Mouse (Mus musculus) heart, embryonic 12.5 days (tissue): Measurements from ENCODE around the gene Gm1979. TPM values are rescaled to one million over a fixed set of nuclear protein-coding genes. Genes with fewer than 3 reads are reported as not detected.
"Not testable (repeated sequence)": the region's sequence is repeated elsewhere in the genome, so short reads cannot be mapped to it uniquely, and the experiment has no call there.

Experiments
- ATAC-seq: fragments of 200-750 bp; cut with Nextera tagmentation; 2 replicates; pipeline ENCODE4 v1.8.0; 2017; ENCODE audit warnings: moderate TSS enrichment, moderate library complexity; ENCODE audit not compliant: insufficient number of reproducible peaks, low FRiP score
- H3K27ac ChIP-seq: fragments of 300-500 bp; sonication (generic); 2 replicates; pipeline ENCODE4 v1.5.1; 2016; ENCODE audit warnings: mild to moderate bottlenecking, moderate library complexity; ENCODE audit not compliant: poor library complexity, severe bottlenecking
- H3K27me3 ChIP-seq: fragments of 300-500 bp; sonication (generic); replicated peaks from 2 replicates; pipeline ENCODE4 v1.6.1; 2016; ENCODE audit warnings: mild to moderate bottlenecking, moderate library complexity
- H3K36me3 ChIP-seq: fragments of 300-500 bp; sonication (generic); 2 replicates; pipeline ENCODE4 v1.6.1; 2016; ENCODE audit warnings: mild to moderate bottlenecking, moderate library complexity
- H3K4me1 ChIP-seq: fragments of 300-500 bp; sonication (generic); replicated peaks from 2 replicates; pipeline ENCODE4 v1.6.1; 2016; ENCODE audit warnings: mild to moderate bottlenecking
- H3K4me2 ChIP-seq: fragments of 300-500 bp; sonication (generic); 2 replicates; pipeline ENCODE4 v1.6.1; 2016; ENCODE audit warnings: mild to moderate bottlenecking, moderate library complexity
- H3K4me3 ChIP-seq: fragments of 300-500 bp; sonication (generic); 2 replicates; pipeline ENCODE4 v1.5.1; 2016; ENCODE audit warnings: mild to moderate bottlenecking
- H3K9ac ChIP-seq: fragments of 300-500 bp; sonication (generic); 2 replicates; pipeline ENCODE4 v1.6.1; 2016; ENCODE audit warnings: mild to moderate bottlenecking, moderate library complexity
- H3K9me3 ChIP-seq: fragments of 300-500 bp; sonication (generic); replicated peaks from 2 replicates; pipeline ENCODE4 v1.6.1; 2016; ENCODE audit warnings: mild to moderate bottlenecking, moderate library complexity
- WGBS: fragments of 180-500 bp; shearing (Covaris S2); methylation state at CpG from one replicate; pipeline ENCODE4 v1.1.7; 2016; 5-methylcytosine and 5-hydroxymethylcytosine counted together
- polyA plus RNA-seq: library from polyadenylated mRNA; unstranded; fragments of >200 nt; fragmentation: Nextera tagmentation; extraction: Ambion mirVana; gene quantifications from 2 replicates; pipeline ENCODE4 v1.2.1, GENCODE M21; 2016

The Gm1979 gene
- polyA plus RNA-seq: 0.54 TPM in 1 of 2 replicates, not detected in the other

DNA sequence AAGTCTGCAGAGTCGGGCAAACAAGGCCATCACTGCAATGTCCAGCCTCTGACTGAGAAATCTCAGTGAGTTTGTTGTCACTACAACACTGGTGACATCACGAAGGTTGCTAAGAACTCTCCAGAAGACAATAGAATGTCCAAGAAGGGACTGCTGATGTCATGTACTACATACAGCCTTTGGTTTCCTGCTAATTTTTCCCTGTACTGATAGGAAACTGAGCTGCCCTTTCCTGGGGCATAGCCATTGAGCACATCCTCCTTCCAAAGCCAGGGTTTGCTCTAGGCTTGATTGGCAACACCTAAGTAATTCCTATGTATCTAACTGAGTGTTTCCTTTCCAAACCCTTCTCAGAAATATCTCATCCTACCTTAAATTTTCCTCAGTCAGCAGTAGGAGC is at the start of gene Gm1979:
Gm1979 (minus strand) TSS at position 101 of the 400 bp plus-strand sequence.
- ATAC-seq, H3K4me2 ChIP-seq, H3K36me3 ChIP-seq: not testable (repeated sequence)

DNA sequence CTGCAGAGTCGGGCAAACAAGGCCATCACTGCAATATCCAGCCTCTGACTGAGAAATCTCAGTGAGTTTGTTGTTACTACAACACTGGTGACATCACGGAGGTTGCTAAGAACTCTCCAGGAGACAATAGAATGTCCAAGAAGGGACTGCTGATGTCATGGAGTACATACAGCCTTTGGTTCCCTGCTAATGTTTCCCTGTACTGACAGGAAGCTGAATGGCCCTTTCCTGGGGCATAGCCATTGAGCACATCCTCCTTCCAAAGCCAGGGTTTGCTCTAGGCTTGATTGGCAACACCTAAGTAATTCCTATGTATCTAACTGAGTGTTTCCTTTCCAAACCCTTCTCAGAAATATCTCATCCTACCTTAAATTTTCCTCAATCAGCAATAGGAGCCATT is 34.9 kb upstream of the Gm1979 start, which contains the start of gene Speer4a:
Speer4a (minus strand) TSS at position 101 of the 400 bp plus-strand sequence.
- not testable (repeated sequence) for H3K9me3 ChIP-seq, H3K4me3 ChIP-seq, H3K4me1 ChIP-seq, H3K27ac ChIP-seq, H3K9ac ChIP-seq, H3K36me3 ChIP-seq, ATAC-seq, H3K27me3 ChIP-seq, H3K4me2 ChIP-seq
- 72% methylated on average over 2 of the region's 2 CpGs for WGBS

More for the DNA sequence above, at the start of gene Gm1979:
- WGBS: 71% methylated on average over 1 of the region's 2 CpGs
- peaks cover 14% of the 10 kb centered on the region for H3K27me3 ChIP-seq
- not testable (repeated sequence) for H3K9me3 ChIP-seq, H3K9ac ChIP-seq, H3K27ac ChIP-seq, H3K4me1 ChIP-seq, H3K4me3 ChIP-seq

DNA sequence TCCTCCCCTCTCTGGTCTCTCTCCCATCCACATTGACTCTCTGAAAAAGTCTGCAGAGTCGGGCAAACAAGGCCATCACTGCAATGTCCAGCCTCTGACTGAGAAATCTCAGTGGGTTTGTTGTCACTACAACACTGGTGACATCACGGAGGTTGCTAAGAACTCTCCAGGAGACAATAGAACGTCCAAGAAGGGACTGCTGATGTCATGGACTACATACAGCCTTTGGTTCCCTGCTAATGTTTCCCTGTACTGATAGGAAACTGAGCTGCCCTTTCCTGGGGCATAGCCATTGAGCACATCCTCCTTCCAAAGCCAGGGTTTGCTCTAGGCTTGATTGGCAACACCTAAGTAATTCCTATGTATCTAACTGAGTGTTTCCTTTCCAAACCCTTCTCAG is 18.2 kb upstream of the Gm1979 start, which contains the start of gene Gm5862:
Gm5862 (minus strand) TSS at position 101 of the 400 bp plus-strand sequence.
- not testable (repeated sequence) for H3K4me1 ChIP-seq, H3K27ac ChIP-seq, H3K36me3 ChIP-seq, H3K27me3 ChIP-seq, ATAC-seq, H3K4me3 ChIP-seq, H3K4me2 ChIP-seq, H3K9ac ChIP-seq, H3K9me3 ChIP-seq
- no CpG with 5 or more reads among the region's 3 CpGs for WGBS

DNA sequence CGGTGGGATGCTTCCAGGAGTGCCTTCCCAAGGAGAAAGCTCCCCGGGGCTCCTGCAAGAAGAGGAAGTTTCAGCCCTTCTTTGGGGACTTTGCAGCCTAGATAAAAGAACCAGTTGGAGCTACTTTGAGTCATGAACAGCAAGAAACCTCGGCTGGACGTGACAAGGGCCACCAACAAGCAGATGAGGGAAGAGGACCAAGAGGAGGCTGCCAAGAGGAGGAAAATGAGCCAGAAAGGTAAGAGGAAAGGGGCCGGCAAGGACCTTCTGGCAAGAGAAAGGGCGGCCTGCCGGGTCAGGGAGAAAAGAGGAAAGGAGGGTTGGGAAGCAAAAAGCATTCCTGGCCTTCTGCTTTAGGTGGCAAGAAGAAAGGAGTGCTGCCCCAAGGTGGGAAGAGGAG is 3.1 kb upstream of the Gm1979 start:
- not testable (repeated sequence) for H3K9ac ChIP-seq, H3K9me3 ChIP-seq, H3K36me3 ChIP-seq, H3K4me1 ChIP-seq, H3K4me3 ChIP-seq, H3K27ac ChIP-seq
- peak; percentile 39; the same call in 1 of the 2 replicates for ATAC-seq
- H3K4me2 ChIP-seq: peak overlapping the region; percentile 63; the same call in 1 of the 2 replicates
- H3K27me3 ChIP-seq: peaks cover 14% of the 10 kb centered on the region
- 62% methylated on average over 7 of the region's 7 CpGs for WGBS

DNA sequence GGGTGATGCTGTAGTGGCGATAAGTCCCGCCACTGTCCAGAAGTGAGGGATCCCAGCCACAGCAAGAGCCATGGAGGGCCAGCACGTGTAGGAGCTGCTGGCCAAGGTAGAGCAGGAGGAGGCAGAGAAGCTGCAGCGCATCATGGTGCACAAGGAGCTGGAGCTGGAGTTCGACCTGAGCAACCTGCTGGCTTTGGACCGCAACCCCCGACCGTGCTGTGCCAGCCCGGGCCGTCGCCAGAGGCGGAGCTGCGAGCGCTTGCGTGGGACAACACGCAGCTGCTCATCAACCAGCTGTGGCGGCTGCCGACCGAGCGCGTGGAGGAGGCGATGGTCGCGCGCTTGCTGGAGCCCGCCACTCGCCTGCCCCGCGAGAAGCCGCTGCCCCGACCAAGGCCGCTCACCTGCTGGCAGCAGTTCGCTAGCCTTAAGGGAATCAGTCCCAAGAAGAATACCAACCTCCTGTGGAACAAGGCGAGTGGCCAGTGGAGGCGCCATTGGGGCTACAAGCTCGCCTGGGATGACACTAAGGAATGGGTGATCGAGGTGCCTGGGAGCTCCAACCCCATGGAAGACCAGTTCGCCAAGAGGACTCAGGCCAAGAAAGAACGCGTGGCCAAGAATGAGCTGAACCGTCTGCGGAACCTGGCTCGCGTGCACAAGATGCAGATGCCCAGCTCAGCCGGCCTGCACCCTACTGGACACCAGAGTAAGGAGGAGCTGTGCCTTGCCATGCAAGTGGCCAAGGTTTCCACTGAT is 2.5 kb upstream of the Gm1979 start:
- not testable (repeated sequence) for H3K27ac ChIP-seq, H3K4me1 ChIP-seq, H3K9ac ChIP-seq, H3K9me3 ChIP-seq, H3K36me3 ChIP-seq
- Histone ChIP-seq H3K4me3 (peak overlapping the region; percentile 32), H3K27me3 (peaks cover 14% of the 10 kb centered on the region), H3K4me2 (peak overlapping the region; percentile 63)
- ATAC-seq: peak; percentile 79
- WGBS: 16% methylated on average over 45 of the region's 45 CpGs

DNA sequence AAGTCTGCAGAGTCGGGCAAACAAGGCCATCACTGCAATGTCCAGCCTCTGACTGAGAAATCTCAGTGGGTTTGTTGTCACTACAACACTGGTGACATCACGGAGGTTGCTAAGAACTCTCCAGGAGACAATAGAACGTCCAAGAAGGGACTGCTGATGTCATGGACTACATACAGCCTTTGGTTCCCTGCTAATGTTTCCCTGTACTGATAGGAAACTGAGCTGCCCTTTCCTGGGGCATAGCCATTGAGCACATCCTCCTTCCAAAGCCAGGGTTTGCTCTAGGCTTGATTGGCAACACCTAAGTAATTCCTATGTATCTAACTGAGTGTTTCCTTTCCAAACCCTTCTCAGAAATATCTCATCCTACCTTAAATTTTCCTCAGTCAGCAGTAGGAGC is 16.0 kb downstream of the Gm1979 start, which contains the start of gene Gm21698:
Gm21698 (minus strand) TSS at position 101 of the 400 bp plus-strand sequence.
- not testable (repeated sequence) for H3K9me3 ChIP-seq, H3K36me3 ChIP-seq
- WGBS: no CpG with 5 or more reads among the region's 3 CpGs

DNA sequence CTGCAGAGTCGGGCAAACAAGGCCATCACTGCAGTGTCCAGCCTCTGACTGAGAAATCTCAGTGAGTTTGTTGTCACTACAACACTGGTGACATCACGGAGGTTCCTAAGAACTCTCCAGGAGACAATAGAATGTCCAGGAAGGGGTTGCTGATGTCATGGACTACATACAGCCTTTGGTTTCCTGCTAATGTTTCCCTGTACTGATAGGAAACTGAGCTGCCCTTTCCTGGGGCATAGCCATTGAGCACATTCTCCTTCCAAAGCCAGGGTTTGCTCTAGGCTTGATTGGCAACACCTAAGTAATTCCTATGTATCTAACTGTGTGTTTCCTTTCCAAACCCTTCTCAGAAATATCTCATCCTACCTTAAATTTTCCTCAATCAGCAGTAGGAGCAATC is 32.0 kb downstream of the Gm1979 start, which contains the start of gene Gm21680:
Gm21680 (minus strand) TSS at position 101 of the 400 bp plus-strand sequence.
- not testable (repeated sequence) for H3K9ac ChIP-seq, H3K36me3 ChIP-seq, H3K9me3 ChIP-seq, H3K4me3 ChIP-seq, ATAC-seq, H3K4me2 ChIP-seq, H3K27ac ChIP-seq, H3K27me3 ChIP-seq, H3K4me1 ChIP-seq
- WGBS: no CpG with 5 or more reads among the region's 2 CpGs

More for the DNA sequence above, 16.0 kb downstream of the Gm1979 start, which contains the start of gene Gm21698:
- ATAC-seq, H3K4me1 ChIP-seq, H3K4me3 ChIP-seq, H3K4me2 ChIP-seq, H3K27ac ChIP-seq, H3K9ac ChIP-seq, H3K27me3 ChIP-seq: not testable (repeated sequence)

DNA sequence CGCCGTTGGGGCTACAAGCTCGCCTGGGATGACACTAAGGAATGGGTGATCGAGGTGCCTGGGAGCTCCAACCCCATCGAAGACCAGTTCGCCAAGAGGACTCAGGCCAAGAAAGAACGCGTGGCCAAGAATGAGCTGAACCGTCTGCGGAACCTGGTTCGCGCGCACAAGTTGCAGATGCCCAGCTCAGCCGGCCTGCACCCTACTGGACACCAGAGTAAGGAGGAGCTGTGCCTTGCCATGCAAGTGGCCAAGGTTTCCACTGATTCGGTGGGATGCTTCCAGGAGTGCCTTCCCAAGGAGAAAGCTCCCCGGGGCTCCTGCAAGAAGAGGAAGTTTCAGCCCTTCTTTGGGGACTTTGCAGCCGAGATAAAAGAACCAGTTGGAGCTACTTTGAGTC is 47.5 kb downstream of the Gm1979 start:
- ATAC-seq, H3K9me3 ChIP-seq, H3K4me1 ChIP-seq, H3K27ac ChIP-seq, H3K36me3 ChIP-seq, H3K9ac ChIP-seq: not testable (repeated sequence)
- H3K4me3 ChIP-seq: peak overlapping the region; percentile 34
- peak overlapping the region; percentile 60 for H3K4me2 ChIP-seq
- 39% methylated on average over 17 of the region's 17 CpGs for WGBS
- peaks cover 11% of the 10 kb centered on the region for H3K27me3 ChIP-seq

DNA sequence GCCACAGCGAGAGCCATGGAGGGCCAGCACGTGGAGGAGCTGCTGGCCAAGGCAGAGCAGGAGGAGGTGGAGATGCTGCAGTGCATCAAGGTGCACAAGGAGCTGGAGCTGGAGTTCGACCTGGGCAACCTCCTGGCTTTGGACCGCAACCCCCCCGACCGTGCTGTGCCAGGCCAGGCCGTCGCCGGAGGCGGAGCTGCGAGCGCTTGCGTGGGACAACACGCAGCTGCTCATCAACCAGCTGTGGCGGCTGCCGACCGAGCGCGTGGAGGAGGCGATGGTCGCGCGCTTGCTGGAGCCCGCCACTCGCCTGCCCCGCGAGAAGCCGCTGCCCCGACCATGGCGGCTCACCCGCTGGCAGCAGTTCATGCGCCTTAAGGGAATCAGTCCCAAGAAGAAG is 48.0 kb downstream of the Gm1979 start:
- H3K4me1 ChIP-seq, H3K27ac ChIP-seq, H3K9ac ChIP-seq, ATAC-seq, H3K36me3 ChIP-seq, H3K9me3 ChIP-seq: not testable (repeated sequence)
- WGBS: 23% methylated on average over 32 of the region's 32 CpGs
- H3K4me3 ChIP-seq: peak overlapping the region; percentile 34
- H3K27me3 ChIP-seq: peaks cover 11% of the 10 kb centered on the region
- H3K4me2 ChIP-seq: peak overlapping the region; percentile 60

DNA sequence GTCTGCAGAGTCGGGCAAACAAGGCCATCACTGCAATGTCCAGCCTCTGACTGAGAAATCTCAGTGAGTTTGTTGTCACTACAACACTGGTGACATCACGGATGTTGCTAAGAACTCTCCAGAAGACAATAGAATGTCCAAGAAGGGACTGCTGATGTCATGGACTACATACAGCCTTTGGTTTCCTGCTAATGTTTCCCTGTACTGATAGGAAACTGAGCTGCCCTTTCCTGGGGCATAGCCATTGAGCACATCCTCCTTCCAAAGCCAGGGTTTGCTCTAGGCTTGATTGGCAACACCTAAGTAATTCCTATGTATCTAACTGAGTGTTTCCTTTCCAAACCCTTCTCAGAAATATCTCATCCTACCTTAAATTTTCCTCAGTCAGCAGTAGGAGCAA is 50.3 kb downstream of the Gm1979 start, which contains the start of gene Gm21671:
Gm21671 (minus strand) TSS at position 101 of the 400 bp plus-strand sequence.
- peaks cover 11% of the 10 kb centered on the region for H3K27me3 ChIP-seq
- not testable (repeated sequence) for H3K27ac ChIP-seq, H3K9me3 ChIP-seq, H3K36me3 ChIP-seq, H3K4me3 ChIP-seq, H3K4me1 ChIP-seq, H3K9ac ChIP-seq, H3K4me2 ChIP-seq, ATAC-seq
- 77% methylated on average over 2 of the region's 2 CpGs for WGBS
